Mouse (Mus musculus): ENCODE measurements around the gene Slc16a12.

Slc16a12 gene

DNA sequence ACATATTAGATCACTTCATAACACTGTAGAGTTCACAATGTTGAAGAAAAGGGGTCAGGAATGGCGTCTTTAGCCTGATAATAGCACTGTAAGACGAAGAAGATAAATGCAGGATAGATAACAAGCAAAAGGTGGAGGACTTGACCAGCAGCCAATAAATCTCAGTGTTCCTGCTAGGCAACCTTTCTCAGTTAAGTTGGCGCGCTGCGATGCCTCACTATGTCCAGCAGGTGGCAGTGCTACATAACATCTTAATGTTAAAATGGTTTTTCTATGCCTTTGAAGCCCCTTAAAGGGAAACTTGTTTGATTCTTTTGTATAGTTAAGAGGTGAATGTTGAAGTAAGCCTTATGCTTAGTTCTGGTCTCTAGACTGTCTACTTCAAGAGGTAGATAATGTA, 81.0 kb downstream of the Slc16a12 start:
- peak; percentile 81 for DNase-seq

DNA sequence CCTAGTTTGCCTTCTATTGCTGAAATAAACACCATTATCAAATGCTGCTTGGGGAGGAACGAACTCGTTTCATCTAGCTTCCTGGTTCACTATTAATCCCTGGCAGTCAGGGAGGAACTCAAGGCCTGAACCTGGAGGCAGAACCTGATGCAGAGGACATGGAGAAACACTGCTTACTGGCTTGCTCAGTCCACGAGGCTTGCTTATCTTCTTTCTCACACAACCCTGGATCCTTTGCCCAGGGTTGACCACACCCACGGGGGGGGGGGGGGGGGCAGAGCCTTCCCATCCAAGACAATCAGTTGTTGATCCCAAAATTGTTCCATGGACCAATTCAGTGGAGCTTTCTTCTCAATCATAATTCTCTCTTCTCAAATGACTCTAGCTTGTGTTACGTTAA, 84.3 kb downstream of the Slc16a12 start:
- no peak for DNase-seq

DNA sequence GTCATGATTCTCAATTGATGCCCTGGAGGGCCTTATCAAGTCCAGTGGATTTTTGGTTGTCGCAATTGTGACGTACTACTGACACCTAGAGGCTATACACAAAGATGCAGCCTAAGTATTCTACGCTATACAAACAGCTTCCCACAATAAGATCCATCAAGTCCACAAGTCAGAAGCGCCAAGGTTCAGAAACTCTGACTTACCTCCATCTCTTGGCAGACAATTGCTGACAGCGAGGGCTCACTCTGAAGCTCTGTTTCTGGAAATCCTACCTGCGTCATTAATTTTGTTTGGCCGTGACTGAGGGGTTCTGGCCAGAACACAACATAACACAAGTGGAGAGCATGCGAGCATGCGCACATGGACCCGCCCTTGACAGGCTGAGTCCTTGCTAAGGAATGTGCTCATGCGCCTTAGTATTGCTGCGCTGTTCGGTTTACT, 85.0 kb downstream of the Slc16a12 start:
- DNase-seq: peak; percentile 75

DNA sequence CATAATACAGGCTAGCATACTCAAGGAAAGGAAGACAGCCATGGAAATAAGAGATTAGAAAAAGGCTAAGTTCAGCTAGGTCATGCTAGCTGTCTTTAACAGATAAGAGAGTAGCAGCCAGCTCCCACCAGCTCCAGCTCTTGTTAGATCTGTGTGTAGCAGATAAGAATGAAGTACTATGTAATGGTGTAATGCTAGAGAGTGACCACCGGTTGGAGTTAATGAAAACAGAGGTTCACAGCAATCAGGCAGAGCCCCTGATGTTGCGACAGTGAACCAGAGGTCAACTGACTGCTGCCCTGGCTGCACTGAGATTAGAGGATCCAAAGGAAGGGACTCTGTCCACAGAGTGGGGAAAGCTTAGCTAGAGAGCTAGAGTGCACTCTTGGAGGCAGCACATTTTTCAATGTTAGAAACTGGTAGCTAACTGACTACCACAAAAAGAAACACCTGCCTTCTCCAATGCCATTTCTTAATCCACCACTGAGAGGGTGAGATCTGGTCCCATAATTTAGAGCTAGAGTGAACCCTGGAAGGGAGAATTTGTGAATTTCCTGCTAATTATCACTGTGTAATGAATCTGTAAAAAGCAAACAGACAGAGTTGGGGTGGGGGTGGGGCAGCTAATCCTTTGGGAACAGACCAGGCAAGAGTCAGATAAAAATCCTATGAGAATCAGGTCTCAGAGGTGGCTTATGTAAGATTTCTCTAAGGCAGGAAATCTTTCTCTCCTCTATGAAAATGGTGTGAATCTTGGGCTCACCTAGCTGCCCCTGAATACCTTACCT, 90.4 kb downstream of the Slc16a12 start:
- no peak for DNase-seq

DNA sequence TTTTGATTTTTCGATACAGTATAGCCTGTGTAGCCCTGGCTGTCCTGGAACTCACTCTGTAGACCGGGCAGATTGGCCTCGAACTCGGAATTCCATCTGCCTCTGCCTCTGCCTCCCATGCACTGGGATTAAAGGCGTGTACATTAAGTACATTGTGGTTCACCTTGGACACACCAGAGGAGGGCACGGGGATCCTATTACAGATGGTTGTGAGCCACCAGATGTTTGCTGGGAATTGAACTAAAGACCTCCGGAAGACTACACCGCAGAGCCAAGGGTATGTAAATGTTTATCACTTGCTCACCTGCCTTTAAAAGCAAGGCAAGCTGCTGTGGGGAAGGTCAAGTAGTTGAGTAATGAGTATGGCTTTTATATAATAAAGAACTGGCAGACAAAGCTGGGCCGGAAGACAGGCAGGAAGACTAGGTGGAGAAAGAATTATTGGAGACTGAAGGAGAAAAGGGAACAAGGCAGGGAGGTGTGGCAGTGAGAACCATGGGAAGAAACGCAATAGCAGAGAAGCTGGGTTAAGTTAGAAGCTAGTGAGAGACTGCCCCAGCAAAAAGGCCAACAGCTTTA, 91.8 kb downstream of the Slc16a12 start:
- no peak for DNase-seq

DNA sequence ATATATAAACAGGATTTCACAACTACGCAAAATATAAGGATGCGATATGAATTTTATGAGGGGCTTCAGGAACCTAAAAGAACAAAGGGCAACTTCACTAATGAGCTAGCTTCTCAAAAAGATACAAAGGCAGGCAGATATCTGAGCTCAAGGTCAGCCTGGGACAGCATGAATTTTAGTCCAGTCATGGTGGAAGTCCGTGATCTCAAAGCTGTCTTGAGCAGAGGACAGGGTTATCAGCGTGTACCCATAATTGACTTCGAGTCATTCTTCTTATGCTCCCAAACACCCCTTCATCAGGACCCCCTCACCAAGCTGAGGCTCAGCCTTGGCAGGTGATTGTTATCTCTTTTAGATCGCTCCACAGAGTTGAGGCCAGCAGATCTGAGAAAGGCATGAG, 96.1 kb downstream of the Slc16a12 start:
- DNase-seq: no peak

DNA sequence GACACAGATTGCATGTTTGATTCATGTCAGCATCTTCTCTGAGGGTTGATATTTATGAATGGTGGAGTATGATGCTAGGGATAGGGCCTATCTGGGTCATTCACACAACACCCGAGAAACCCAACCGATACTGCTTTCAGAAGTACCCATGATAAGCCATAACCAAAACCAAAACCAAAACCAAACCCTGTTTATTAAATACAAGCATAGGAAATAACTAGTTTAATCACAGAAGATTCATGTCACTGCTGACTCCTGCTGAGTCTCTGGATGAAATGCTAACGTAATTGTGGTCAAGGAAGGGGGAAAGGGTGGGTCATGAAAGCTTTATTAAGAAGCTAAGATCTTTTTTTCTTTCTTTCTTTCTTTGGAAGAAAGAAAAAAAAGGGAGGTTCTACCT, 96.8 kb downstream of the Slc16a12 start:
- no peak for DNase-seq

DNA sequence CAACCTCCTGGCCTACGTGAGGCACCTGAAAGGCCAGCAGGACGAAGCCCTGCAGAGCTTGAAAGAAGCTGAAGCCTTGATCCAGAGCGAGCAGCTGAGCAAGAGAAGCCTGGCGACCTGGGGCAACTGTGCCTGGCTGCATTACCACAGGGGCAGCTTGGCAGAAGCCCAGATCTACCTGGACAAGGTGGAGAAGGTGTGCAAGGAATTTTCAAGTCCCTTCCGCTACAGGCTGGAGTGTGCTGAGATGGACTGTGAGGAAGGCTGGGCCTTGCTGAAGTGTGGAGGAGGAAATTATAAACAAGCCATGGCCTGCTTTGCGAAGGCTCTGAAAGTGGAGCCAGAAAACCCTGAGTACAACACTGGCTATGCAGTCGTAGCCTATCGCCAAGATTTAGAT, 99.5 kb downstream of the Slc16a12 start:
- DNase-seq: peak; percentile 52

DNA sequence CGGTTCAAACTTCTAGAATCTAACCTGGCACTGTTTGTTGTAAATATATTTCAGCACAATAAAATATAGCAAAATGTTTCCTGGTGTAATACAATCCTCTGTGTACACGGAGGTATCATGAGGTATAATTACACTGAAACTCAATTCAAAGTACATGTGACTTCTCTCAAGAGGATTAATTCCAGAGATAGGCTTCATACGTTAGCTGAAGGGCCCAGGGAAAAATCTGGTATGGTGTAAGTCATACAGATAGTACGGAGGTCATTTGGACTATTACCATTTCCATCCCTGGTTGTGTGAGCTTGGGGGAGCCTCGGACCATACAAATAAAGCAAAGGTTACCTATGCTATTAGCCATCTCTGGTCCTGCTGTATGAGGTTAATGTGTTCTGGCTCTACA, 104.5 kb downstream of the Slc16a12 start:
- DNase-seq: no peak

DNA sequence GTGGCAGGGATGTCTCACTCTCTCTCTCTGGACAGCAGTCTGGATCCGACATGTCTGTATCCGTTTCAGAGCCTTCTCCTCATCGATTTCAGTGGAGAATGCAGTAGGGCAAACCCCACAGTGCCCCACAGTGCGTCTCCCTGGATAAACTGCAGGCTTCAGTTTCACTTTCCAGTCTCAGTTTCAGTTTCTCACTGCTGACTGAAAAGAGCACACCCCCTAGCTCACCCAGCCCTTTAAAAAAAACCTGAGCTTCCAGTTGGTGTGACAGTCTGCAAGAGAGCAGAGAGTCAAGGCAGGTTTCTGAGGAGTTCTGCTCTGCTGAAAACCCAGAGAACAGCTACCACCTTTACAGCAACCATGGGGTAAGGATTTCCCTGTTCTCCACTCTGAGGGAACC, 106.5 kb downstream of the Slc16a12 start, which contains the start of the genes Ifit1bl2 and Ifit1:
TSS of gene Ifit1bl2 (minus strand) at position 121 of the 400 bp plus-strand sequence.
TSS of gene Ifit1 (plus strand) at position 249 of the 400 bp plus-strand sequence.
- DNase-seq: peak; percentile 26

DNA sequence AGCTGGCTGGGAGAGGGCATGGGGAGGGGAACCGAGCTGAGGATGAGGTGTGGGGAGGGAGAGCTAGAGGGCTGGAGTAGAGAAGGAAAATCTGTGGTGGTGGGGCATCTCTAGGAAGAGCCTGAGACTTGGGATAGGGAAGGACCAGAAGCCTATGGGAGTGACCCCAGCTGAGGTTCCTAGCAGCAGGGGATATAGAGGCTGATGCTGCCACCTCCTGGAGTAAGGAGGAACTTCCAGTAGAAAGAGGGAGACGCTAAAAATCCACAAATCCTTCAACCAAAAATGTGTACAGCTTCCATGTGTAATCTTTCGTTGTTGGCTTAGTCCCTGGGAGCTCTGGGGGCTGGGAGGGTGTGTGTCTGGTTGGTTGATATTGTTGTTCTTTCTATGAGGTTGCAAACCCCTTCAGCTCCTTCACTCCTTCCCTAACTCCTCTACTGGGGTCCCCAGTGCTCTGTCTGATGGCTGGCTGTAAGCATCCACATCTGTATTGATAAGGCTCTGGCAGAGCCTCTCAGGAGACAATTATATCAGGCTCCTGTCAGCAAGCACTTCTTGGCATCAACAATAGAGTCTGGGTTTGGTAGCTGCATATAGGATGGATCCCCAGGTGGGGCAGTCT, 110.0 kb downstream of the Slc16a12 start:
- peak; percentile 79 for DNase-seq

DNA sequence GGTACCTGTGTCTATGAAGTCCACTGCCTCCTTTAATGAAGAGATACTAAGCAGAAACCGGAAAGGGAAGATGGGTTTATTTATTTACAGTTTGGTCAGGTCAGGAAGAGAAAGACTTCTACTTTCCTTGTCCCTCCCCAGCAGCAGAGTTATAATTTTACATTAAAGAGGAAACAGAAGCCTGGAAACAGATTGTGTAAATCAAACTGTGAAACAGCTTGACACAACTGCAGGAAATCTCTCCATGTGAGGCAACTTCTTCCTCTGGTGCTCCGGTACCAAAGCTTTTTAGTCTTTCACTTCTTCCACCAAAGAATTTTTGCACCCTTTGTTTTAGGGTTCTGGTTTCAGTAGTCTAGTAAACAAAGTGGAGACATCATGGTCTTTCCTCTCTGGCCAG, 113.6 kb downstream of the Slc16a12 start:
- DNase-seq: no peak

DNA sequence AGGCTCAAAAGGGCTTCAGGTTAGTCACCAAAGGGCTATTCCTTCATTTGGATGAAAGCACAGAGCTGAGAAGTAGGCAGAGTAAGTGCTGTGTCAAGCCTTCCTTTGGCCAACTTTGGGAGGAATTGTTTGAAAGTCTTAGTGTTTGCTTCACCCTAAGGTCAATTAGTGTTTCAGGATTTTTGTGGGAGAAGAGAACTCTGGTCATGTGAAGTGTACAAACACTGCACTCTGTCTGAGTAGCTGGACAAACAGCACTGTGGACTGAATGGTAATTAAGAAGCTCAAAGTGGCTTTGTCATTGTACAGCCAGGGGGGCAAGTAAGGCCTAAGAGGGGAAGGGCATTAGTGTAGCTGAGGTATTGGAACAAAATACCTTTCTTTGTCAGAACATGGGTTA, 115.6 kb downstream of the Slc16a12 start:
- peak; percentile 26 for DNase-seq

DNA sequence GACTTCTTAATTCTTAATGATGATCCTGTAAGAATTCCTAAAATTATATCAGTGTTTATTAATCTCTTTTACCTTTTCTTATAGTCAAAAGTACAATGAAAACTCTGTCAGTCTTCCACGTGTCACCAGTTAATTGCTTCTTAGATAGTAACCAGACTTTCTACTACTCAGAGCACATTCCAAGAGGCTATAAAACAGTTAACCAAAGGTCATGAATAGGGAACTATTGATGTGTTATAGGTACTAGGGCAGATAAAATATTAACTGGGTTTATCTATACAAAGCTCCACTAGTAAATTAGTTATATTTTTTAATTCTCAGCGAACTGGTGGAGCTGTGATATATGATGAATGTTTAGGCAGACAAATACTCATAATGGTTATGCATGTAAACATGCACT, 119.6 kb downstream of the Slc16a12 start:
- DNase-seq: no peak

DNA sequence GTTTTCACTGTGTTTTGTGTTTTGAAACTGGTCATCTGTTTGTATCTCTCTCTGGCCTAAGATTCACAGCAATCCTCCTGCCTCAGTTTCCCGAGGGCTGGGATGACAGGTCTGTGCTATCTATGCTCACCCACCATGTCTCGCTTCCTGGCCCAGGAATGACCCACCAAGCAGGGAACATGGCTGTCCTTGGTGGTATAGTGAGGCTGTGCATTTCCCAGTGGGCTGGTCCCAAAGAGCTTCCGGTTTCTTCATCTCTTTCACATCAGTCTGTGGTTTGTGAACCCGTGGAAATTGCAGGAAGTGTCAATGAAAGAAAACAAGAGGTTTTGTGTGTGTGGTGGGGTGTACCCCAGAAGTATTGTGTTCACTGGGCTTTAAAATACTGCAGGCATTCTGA, 122.4 kb downstream of the Slc16a12 start:
- DNase-seq: no peak

DNA sequence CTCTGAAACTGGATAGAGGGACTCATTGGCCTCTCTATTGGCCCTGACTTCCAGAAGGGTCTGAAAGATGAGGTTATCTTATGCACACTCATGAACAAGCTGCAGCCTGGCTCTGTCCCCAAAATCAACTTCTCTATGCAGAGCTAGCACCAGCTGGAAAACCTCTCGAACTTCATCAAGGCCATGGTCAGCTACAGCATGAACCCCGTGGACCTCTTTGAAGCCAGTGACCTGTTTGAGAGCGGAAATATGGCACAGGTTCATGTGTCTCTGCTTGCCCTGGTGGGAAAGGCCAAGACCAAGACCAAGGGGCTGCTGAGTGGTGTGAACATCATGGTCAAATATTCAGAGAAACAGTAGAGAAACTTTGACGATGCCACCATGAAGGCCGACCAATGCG, 123.3 kb downstream of the Slc16a12 start:
- no peak for DNase-seq

DNA sequence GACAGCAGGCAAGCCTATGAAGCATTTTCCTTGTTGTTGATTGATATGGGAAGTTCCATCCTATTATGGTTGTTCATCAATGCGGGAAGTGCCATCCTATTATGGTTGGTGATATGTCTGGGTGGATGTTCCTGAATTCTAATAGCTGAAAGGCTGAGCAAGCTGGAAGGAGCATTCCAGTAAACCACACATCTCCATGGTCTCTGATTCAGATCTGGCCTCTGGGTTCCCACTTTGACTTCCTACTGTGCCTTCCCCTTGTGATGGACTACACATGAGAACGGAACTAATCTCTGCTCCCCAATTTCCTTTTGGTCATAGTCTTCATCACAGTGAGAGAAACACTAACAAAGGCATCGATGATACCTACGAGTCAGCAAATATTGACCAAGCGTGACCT, 126.2 kb downstream of the Slc16a12 start:
- no peak for DNase-seq
